ENCODE assay signal across 10 mouse cellular contexts in genomic region chr16:93328680-93329395, GRCm38 (mm10).
DNase-seq lines count a peak whose midpoint lies in the region; ATAC-seq and TF ChIP-seq lines count a peak whose summit lies in the region.
"Had no signal": no experiment of that assay in that cellular context is flagged by ENCODE, and none has a peak within 500 bp of the region (broad histone marks: within the 10 kb centered on the region; RNA-seq: fewer than 3 reads in every experiment).

No protein-coding gene starts in this region.

- no peak overlapping the region for H3K27ac ChIP-seq in kidney, embryonic 15.5 days
- H3K27ac ChIP-seq in embryonic facial prominence, embryonic 14.5 days (replicated peaks; ENCODE audit: low read depth, low read length): peak overlapping the region; percentile 44; the same call in 1 of the 2 replicates
- H3K27ac ChIP-seq in neural tube, embryonic 15.5 days (replicated peaks): no peak overlapping the region
- H3K27ac ChIP-seq: midbrain, embryonic 12.5 days had no signal

- H3K4me1 ChIP-seq in kidney, embryonic 15.5 days: peaks cover 3% of the 10 kb centered on the region; the same call in 1 of the 2 replicates
- H3K4me1 ChIP-seq in embryonic facial prominence, embryonic 14.5 days (ENCODE audit: control insufficient read depth, insufficient read depth, low read length): peaks cover 12% of the 10 kb centered on the region
- H3K4me1 ChIP-seq in neural tube, embryonic 15.5 days: peaks cover 15% of the 10 kb centered on the region

- H3K9me3 ChIP-seq in kidney, embryonic 15.5 days (replicated peaks): no peaks in the 10 kb centered on the region
- H3K9me3 ChIP-seq in embryonic facial prominence, embryonic 14.5 days (ENCODE audit: control insufficient read depth, low read length): peaks cover 10% of the 10 kb centered on the region; the same call in 1 of the 2 replicates
- H3K9me3 ChIP-seq in neural tube, embryonic 15.5 days (replicated peaks): no peaks in the 10 kb centered on the region
- H3K9me3 ChIP-seq: midbrain, embryonic 12.5 days had no signal

- H3K4me2 ChIP-seq in kidney, embryonic 15.5 days: no peak overlapping the region
- H3K4me2 ChIP-seq in embryonic facial prominence, embryonic 14.5 days (ENCODE audit: low read depth, low read length): peak overlapping the region; percentile 24; the same call in 1 of the 2 replicates
- H3K4me2 ChIP-seq in neural tube, embryonic 15.5 days: no peak overlapping the region; the same call in 1 of the 2 replicates
- H3K4me2 ChIP-seq: midbrain, embryonic 12.5 days had no signal

- no peak overlapping the region for H3K4me3 ChIP-seq in kidney, embryonic 15.5 days (replicated peaks)
- no peak overlapping the region for H3K4me3 ChIP-seq in embryonic facial prominence, embryonic 14.5 days (ENCODE audit: low read depth, low read length)
- no peak overlapping the region for H3K4me3 ChIP-seq in neural tube, embryonic 15.5 days (replicated peaks)
- H3K4me3 ChIP-seq: midbrain, embryonic 12.5 days had no signal

- no peak for TF ChIP-seq CTCF in brain, embryonic 14.5 days (IDR thresholded peaks at IDR 0.05; ENCODE audit: borderline replicate concordance, extremely low read depth, insufficient read depth, insufficient read length)

- peak; percentile 40; the same call in 1 of the 2 replicates for ATAC-seq in kidney, embryonic 15.5 days (replicated peaks; ENCODE audit: low FRiP score)
- peak; percentile 75; the same call in 1 of the 2 replicates for ATAC-seq in embryonic facial prominence, embryonic 14.5 days (ENCODE audit: low read depth)
- no peak for ATAC-seq in neural tube, embryonic 15.5 days (ENCODE audit: low FRiP score)

- H3K36me3 ChIP-seq in kidney, embryonic 15.5 days: no peaks in the 10 kb centered on the region
- no peaks in the 10 kb centered on the region for H3K36me3 ChIP-seq in embryonic facial prominence, embryonic 14.5 days (ENCODE audit: control insufficient read depth, insufficient read depth, low read length)
- H3K36me3 ChIP-seq in neural tube, embryonic 15.5 days: no peaks in the 10 kb centered on the region
- H3K36me3 ChIP-seq: midbrain, embryonic 12.5 days had no signal

- TF ChIP-seq POLR2A in brain, embryonic 14.5 days (IDR thresholded peaks at IDR 0.05; ENCODE audit: borderline replicate concordance, extremely low read depth, insufficient read depth, insufficient read length, poor library complexity, severe bottlenecking): no peak

- peaks cover 5% of the 10 kb centered on the region; the same call in 1 of the 2 replicates for H3K27me3 ChIP-seq in kidney, embryonic 15.5 days
- H3K27me3 ChIP-seq in embryonic facial prominence, embryonic 14.5 days (replicated peaks; ENCODE audit: control insufficient read depth, insufficient read depth, low read length): no peaks in the 10 kb centered on the region
- 0 out of 2 replicates have a peak, but pooled peaks cover 5% of the 10 kb centered on the region for H3K27me3 ChIP-seq in neural tube, embryonic 15.5 days (replicated peaks)
- H3K27me3 ChIP-seq: midbrain, embryonic 12.5 days had no signal

- no peak for DNase-seq in kidney, adult 11 months
- peak; percentile 51 for DNase-seq in brain, embryonic 14.5 days (ENCODE audit: low read depth)
- peak; percentile 87 for DNase-seq in embryonic facial prominence, embryonic 14.5 days (ENCODE audit: low spot score)
- peak; percentile 49 for DNase-seq in mesoderm, embryonic 11.5 days (ENCODE audit: low read depth, low spot score)
- no peak for DNase-seq in gastrocnemius, postnatal 25 days
- DNase-seq: cerebellum, postnatal 36 days; thymus, adult 2 months had no signal

- no peak overlapping the region for H3K9ac ChIP-seq in kidney, embryonic 15.5 days
- H3K9ac ChIP-seq in embryonic facial prominence, embryonic 14.5 days (ENCODE audit: low read depth, low read length): no peak overlapping the region
- no peak overlapping the region for H3K9ac ChIP-seq in neural tube, embryonic 15.5 days (replicated peaks)
- H3K9ac ChIP-seq: midbrain, embryonic 12.5 days had no signal

- 26% methylated on average over 13 of the region's 13 CpGs for WGBS in kidney, embryonic 15.5 days
- WGBS in embryonic facial prominence, embryonic 14.5 days: 20% methylated on average over 13 of the region's 13 CpGs
- WGBS in neural tube, embryonic 15.5 days: 23% methylated on average over 13 of the region's 13 CpGs

Comparison
In these comparisons a context has a peak if more than half of its experiments do, and no peak if none do; other contexts are left out.
1. DNase-seq: peak in brain, embryonic 14.5 days (single experiment), embryonic facial prominence, embryonic 14.5 days (single experiment) and mesoderm, embryonic 11.5 days (single experiment); none in kidney, adult 11 months (single experiment) and gastrocnemius, postnatal 25 days (single experiment).